Mouse (Mus musculus): ENCODE data around the gene Cnksr3.

DNA sequence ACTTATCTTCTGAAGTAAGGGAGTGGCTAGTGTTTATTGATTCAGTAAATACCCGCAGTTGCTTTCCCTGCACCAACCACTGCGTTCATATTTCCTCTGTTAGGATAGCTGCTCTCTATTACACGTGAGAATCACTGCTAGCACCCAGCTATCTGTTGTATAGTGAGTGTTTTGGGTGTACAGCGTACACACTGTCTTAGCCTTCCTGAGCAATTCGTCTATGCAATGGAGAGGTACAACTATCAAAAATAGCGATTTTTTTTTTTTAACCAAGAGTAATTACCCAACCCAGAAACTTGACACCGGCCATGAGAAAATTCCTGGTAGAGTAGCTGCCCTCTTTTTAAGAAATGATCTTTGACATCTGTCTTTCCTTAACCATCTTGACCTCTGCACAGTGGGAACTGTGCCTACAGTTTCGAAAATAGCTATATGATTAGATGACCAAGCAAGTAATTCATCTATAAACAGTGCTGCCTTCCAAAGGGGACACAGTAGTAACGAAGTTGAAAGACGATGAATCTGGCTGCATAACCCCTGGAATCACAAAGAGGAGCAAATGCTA lies 1.1 kb upstream of the Cnksr3 start:
- no peak for TF ChIP-seq CTCF (IDR thresholded peaks at IDR 0.05; ENCODE audit: borderline replicate concordance, insufficient read depth, low read depth, low read length)
- TF ChIP-seq POLR2A (IDR thresholded peaks at IDR 0.05; ENCODE audit: borderline replicate concordance, insufficient read depth, low read length), result no peak
